Mouse (Mus musculus) spleen, adult 12 weeks (tissue): ENCODE measurements around the gene Scoc.

Experiments
- DNase-seq: peaks from one replicate; pipeline ENCODE4 v3.0.0; 2022; ENCODE audit warnings: low spot score

Gene Scoc

DNA sequence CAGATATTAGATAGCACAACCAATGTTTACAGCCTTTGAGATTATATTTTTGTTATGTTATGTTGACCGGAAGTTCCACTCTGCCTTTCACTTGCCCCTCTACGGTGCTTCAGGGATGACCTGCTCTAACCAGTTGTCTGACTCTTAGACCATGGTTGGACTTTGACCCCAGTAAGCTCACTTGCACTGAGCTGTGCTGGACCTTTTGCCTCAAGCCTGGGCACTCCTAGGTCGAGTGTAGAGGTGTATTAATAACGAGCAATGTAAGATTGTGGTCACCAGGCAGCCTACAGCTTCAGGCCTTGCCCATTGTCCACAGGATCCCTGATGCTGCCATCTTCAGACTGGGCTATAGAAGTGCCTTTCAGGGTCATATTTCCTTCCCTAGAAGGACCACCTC is 60.5 kb downstream of the Scoc start:
- DNase-seq: no peak

DNA sequence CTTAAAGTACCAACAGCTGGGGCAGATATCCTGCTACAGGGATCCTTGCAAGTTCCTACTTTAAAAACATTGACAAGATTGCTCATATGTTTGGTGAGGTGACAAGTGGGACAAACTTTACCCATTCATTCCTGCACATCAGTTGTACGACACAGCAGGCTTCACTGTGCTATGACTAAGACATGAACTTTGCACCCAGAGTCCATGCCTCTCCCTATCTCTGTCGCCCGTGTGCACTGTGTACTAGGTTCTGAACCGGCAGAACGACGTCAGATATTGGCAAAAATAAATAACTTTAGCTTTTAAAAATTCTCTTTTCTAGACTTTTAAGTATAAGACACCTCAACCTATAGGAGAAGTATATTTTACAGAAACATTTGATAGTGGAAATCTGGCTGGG is 61.5 kb downstream of the Scoc start:
- no peak for DNase-seq

DNA sequence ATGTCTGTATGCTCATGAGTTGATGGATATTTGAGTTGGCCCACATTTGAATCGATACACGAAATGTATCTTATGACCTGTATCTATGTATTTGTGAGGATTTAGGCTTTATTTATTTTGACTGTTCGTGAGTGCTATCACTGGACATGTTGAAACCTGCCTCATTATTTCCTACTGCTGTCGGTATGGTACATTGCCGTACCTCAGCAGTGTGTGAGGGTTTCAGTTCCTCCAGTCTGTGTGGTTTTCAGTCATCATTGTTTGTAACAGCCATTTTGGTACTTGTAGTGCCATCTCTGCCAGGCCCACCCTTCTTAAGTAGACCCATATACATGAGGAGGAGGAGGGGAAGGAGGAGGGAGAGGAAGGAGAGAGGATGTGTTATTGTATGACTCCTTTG is 63.9 kb downstream of the Scoc start:
- DNase-seq: no peak

GRCm38 (mm10) chr8:83392521-83392920 is 65.7 kb downstream of the Scoc start:
- no peak for DNase-seq

- no peak for DNase-seq
These were observed 68.0 kb downstream of the Scoc start for GRCm38 (mm10) chr8:83390006-83390701.

DNA sequence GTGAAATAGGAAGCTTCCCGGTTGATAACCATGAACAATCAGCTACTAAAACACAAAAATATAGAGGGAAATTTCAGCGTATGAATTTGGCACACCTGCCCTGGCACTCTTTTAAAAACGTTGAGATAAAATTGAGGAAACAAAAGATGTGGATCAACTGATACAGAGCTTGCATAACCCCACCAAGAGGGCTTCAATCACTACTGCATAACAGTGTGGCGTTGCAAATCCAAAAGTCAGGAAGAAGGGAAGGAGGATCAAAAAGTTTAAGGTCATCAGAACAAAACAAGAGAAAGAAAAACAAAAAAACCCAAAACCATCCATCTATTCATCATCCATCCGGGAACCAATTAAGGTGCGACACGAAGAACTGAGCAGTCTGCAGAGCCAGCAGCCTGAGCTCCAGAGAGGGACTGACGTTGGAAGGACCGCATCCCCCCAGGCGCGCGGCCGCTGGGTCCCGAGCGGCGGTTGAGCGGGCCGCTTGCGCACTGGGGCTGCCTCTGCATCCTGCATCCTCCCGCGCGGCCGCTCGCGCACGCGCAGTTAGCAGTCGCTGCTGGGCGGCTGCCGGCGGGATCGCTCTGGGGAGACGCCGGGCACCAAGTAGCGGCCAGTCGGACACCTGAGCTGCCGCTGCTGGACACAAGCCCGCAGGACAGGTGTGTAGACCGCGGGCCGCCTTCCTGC is 68.7 kb downstream of the Scoc start, which contains the start of gene Clgn:
Gene Clgn, plus strand, starts transcription at position 552 of the 690 bp plus-strand sequence.
- no peak for DNase-seq

- DNase-seq: no peak
These were observed 75.3 kb downstream of the Scoc start for GRCm38 (mm10) chr8:83382850-83383249.

DNA sequence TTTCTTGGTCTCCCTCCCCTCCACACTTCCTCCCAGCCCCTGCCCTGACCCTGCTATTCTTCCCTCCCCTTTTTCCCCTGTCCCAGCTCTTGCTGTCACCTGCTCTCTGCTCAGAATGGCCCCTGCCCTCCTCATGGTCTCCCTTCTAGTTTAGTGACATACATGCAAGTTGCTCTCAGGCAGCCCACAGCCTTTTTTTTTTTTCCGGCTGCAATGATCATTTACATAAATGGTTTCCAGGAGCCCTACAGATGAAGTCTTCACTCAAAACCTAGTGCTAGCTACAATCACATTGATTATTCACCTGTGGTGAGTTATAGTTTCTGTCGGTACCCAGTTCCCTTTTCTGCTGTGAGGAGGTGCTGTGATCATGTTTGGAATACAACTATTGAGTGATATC is 77.2 kb downstream of the Scoc start:
- DNase-seq: no peak

GRCm38 (mm10) chr8:83380141-83380540 is 78.0 kb downstream of the Scoc start:
- DNase-seq: no peak
